Mouse (Mus musculus) v-Abl transformed pro-B cells (cell line): ENCODE data around the gene Olfr204.
"Not testable (repeated sequence)": the region's sequence is repeated elsewhere in the genome, so short reads cannot be mapped to it uniquely, and the experiment has no call there.

Experiments
- in situ Hi-C, 2 experiments: fragments of 400-800 bp; cut with MboI; formaldehyde crosslinking; loops; one replicate each; pipeline ENCODE4 v1.15.1; 2025; ENCODE audit not compliant: unreplicated experiment in 2 of 2

Gene Olfr204

GRCm38 (mm10) chr16:59318148-59318547 lies at the start of gene Olfr204:
Olfr204 (minus strand) TSS chr16:59318248.
- in situ Hi-C loops = no loop called here

- in situ Hi-C loops = no loop called here
Measured at GRCm38 (mm10) chr16:59363893-59364292, 45.8 kb upstream of the Olfr204 start, which contains the start of gene Olfr209. Olfr209 (minus strand) TSS chr16:59363993.

- in situ Hi-C loops = no loop called here
Measured at GRCm38 (mm10) chr16:59349146-59349545, 31.1 kb upstream of the Olfr204 start, which contains the start of gene Olfr206. Olfr206 (minus strand) TSS chr16:59349246.

- in situ Hi-C loops = no loop called here
Measured at GRCm38 (mm10) chr16:59331038-59331437, 13.0 kb upstream of the Olfr204 start, which contains the start of gene Olfr205. Olfr205 (minus strand) TSS chr16:59331138.

- in situ Hi-C loops = not testable (repeated sequence)
Measured at GRCm38 (mm10) chr16:59323262-59323661, 5.2 kb upstream of the Olfr204 start.

- in situ Hi-C loops = no loop called here
Measured at GRCm38 (mm10) chr16:59298581-59298980, 19.5 kb downstream of the Olfr204 start, which contains the start of gene Olfr203. Olfr203 (plus strand) TSS chr16:59298881.

GRCm38 (mm10) chr16:59287576-59287975 lies 30.5 kb downstream of the Olfr204 start:
- in situ Hi-C loops = not testable (repeated sequence)

GRCm38 (mm10) chr16:59286693-59287092 lies 31.4 kb downstream of the Olfr204 start, which contains the start of gene Olfr202:
Olfr202 (minus strand) TSS chr16:59286793.
- in situ Hi-C loops = no loop called here

- in situ Hi-C loops = no loop called here
Measured at GRCm38 (mm10) chr16:59283476-59283875, 34.6 kb downstream of the Olfr204 start.

GRCm38 (mm10) chr16:59280542-59280941 lies 37.5 kb downstream of the Olfr204 start:
- in situ Hi-C loops = no loop called here

- in situ Hi-C loops = not testable (repeated sequence)
Measured at GRCm38 (mm10) chr16:59272532-59272931, 45.5 kb downstream of the Olfr204 start, which contains the start of gene Olfr201. Olfr201 (minus strand) TSS chr16:59272632.

GRCm38 (mm10) chr16:59269097-59269496 lies 49.0 kb downstream of the Olfr204 start:
- in situ Hi-C loops = not testable (repeated sequence)
